Mouse (Mus musculus) hindbrain, embryonic 12.5 days (tissue): ENCODE data around the gene Gm17078. TPM values are rescaled to one million over a fixed set of nuclear protein-coding genes. Genes with fewer than 3 reads are reported as not detected.
"Not testable (repeated sequence)": the region's sequence is repeated elsewhere in the genome, so short reads cannot be mapped to it uniquely, and the experiment has no call there.

Experiments
- ATAC-seq: fragments of 200-750 bp; cut with Nextera tagmentation; 2 replicates; pipeline ENCODE4 v1.8.0; 2017; ENCODE audit warnings: moderate TSS enrichment; ENCODE audit not compliant: low FRiP score
- H3K27ac ChIP-seq: fragments of 300-500 bp; sonication (generic); 2 replicates; pipeline ENCODE4 v1.5.1; 2016; ENCODE audit warnings: mild to moderate bottlenecking
- H3K27me3 ChIP-seq: fragments of 300-500 bp; sonication (generic); 2 replicates; pipeline ENCODE4 v1.6.1; 2016; ENCODE audit warnings: mild to moderate bottlenecking
- H3K36me3 ChIP-seq: fragments of 300-500 bp; sonication (generic); 2 replicates; pipeline ENCODE4 v1.6.1; 2016; ENCODE audit warnings: mild to moderate bottlenecking
- H3K4me1 ChIP-seq: fragments of 300-500 bp; sonication (generic); 2 replicates; pipeline ENCODE4 v1.6.1; 2016
- H3K4me2 ChIP-seq: fragments of 300-500 bp; sonication (generic); replicated peaks from 2 replicates; pipeline ENCODE4 v1.6.1; 2016; ENCODE audit warnings: mild to moderate bottlenecking
- H3K4me3 ChIP-seq: fragments of 300-500 bp; sonication (generic); 2 replicates; pipeline ENCODE4 v1.5.1; 2016; ENCODE audit warnings: mild to moderate bottlenecking
- H3K9ac ChIP-seq: fragments of 300-500 bp; sonication (generic); 2 replicates; pipeline ENCODE4 v1.6.1; 2016; ENCODE audit warnings: mild to moderate bottlenecking, moderate library complexity
- H3K9me3 ChIP-seq: fragments of 300-500 bp; sonication (generic); replicated peaks from 2 replicates; pipeline ENCODE4 v1.6.1; 2016; ENCODE audit warnings: mild to moderate bottlenecking
- WGBS: fragments of 180-500 bp; shearing (Covaris S2); methylation state at CpG from one replicate; pipeline ENCODE4 v1.1.7; 2016; 5-methylcytosine and 5-hydroxymethylcytosine counted together
- polyA plus RNA-seq: library from polyadenylated mRNA; unstranded; fragments of >200 nt; fragmentation: Nextera tagmentation; extraction: Ambion mirVana; gene quantifications from 2 replicates; pipeline ENCODE4 v1.2.1, GENCODE M21; 2016

The Gm17078 gene
- polyA plus RNA-seq: not detected in 2 replicates

GRCm38 (mm10) chr14:51611210-51611609 lies at the start of gene Gm17078:
Gene Gm17078 (minus strand): TSS chr14:51611310.
- 86% methylated on average over 1 of the region's 1 CpGs for WGBS
- Histone ChIP-seq H3K27ac (no peak within 1 kb of the TSS), H3K4me3 (no peak within 1 kb of the TSS), H3K27me3 (no peaks in the 10 kb centered on the region), H3K4me2 (no peak within 1 kb of the TSS), H3K36me3 (no peaks in the 10 kb centered on the region), H3K4me1 (no peaks in the 10 kb centered on the region), H3K9ac (no peak within 1 kb of the TSS), H3K9me3 (no peaks in the 10 kb centered on the region)
- no peak for ATAC-seq

DNA sequence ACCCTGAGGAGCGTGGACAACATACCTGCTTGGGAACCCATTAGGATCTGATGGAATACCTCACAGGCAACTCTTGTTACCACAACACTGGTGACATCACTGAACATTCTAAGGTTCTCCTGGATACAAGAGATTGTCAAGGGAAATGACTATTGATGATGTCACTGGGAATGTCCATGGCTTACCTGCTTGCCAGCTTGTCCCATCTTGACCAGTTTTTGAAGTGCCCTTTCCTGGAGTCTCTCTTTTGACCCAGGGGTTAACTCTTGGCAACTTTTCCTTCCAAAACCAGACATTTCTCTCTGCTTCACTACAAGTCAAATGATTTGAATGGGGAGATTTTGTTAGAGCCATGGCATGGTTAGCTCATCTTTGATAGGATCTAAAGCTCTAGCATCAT lies 24.5 kb upstream of the Gm17078 start, which contains the start of gene Gm4181:
Gene Gm4181, minus strand, starts transcription at position 101 of the 400 bp plus-strand sequence.
- not testable (repeated sequence) for H3K4me3 ChIP-seq, H3K36me3 ChIP-seq, H3K27ac ChIP-seq, H3K9ac ChIP-seq, H3K9me3 ChIP-seq, ATAC-seq, H3K27me3 ChIP-seq, H3K4me2 ChIP-seq, H3K4me1 ChIP-seq
- WGBS: 75% methylated on average over 1 of the region's 1 CpGs

DNA sequence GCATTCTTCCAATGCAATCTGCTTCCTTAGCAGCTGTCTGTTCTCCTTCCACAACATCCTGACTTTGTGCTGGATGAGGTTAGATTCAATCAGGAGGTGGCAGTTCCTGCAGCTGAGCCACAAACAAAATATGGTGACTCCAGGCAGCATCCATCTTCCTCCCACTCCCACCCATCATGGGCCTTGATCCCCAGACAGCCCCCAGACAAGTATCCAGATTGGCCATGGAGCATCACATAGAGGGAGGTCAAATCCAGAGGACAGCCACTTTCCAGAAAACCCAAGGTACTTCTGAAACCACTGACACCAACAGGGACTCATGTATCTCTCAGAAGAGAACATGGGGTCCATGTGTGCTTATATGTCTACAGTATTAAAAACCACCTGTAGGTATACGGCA lies 21.3 kb upstream of the Gm17078 start:
- not testable (repeated sequence) for H3K27ac ChIP-seq, H3K36me3 ChIP-seq, H3K9ac ChIP-seq, ATAC-seq, H3K4me1 ChIP-seq, H3K4me3 ChIP-seq, H3K4me2 ChIP-seq, H3K27me3 ChIP-seq, H3K9me3 ChIP-seq
- WGBS: 100% methylated on average over 1 of the region's 1 CpGs

- 93% methylated on average over 4 of the region's 4 CpGs for WGBS
- H3K4me3 ChIP-seq, H3K36me3 ChIP-seq, H3K9me3 ChIP-seq, H3K4me2 ChIP-seq, H3K27me3 ChIP-seq, ATAC-seq, H3K27ac ChIP-seq, H3K4me1 ChIP-seq, H3K9ac ChIP-seq: not testable (repeated sequence)
These were observed 19.1 kb downstream of the Gm17078 start, which contains the start of gene Gm17174 for GRCm38 (mm10) chr14:51592039-51592438. Gene Gm17174 (minus strand): TSS chr14:51592139.

DNA sequence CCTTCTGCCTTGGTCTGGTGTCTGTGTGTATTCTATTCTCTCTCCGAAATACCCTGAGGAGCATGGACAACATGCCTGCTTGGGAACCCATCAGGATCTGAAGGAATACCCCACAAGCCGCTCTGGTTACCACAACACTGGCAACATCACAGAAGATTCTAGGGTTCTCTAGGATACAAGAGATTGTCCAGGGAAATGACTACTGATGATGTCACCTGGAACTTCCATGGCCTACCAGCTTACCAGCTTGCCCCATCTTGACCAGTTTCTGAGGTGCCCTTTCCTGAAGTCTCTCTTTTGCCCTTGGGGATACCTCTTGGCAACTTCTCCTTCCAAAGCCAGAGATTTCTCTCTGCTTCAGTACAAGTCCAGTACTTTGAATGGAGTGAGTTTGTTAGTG lies 37.1 kb downstream of the Gm17078 start, which contains the start of gene Gm17175:
Gene Gm17175, minus strand, starts transcription at position 101 of the 400 bp plus-strand sequence.
- H3K4me2 ChIP-seq, H3K4me3 ChIP-seq, H3K9ac ChIP-seq, ATAC-seq, H3K9me3 ChIP-seq, H3K4me1 ChIP-seq, H3K27me3 ChIP-seq, H3K27ac ChIP-seq, H3K36me3 ChIP-seq: not testable (repeated sequence)
- WGBS: 87% methylated on average over 2 of the region's 2 CpGs

Other genes with a start within 250 kb of the Gm17078 start
- gene Gm7247, start 249.6 kb downstream of the Gm17078 start, polyA plus RNA-seq: not detected in 2 replicates
- not detected in 2 replicates for gene Vmn2r88, start 200.5 kb downstream of the Gm17078 start, polyA plus RNA-seq
- not detected in 2 replicates for gene Vmn2r89, start 159.5 kb downstream of the Gm17078 start, polyA plus RNA-seq
- gene Gm5622, start 58.5 kb downstream of the Gm17078 start, polyA plus RNA-seq: not detected in 2 replicates
- not detected in 2 replicates for gene Gm17175, start 37.2 kb downstream of the Gm17078 start, polyA plus RNA-seq
- gene Gm17174, start 19.2 kb downstream of the Gm17078 start, polyA plus RNA-seq: not detected in 2 replicates
- gene Gm4181, start 24.4 kb upstream of the Gm17078 start, polyA plus RNA-seq: not detected in 2 replicates
- not detected in 2 replicates for gene Gm17079, start 84.2 kb upstream of the Gm17078 start, polyA plus RNA-seq
- not detected in 2 replicates for gene Gm5800, start 105.9 kb upstream of the Gm17078 start, polyA plus RNA-seq
- not detected in 2 replicates for gene Ang4, start 162.3 kb upstream of the Gm17078 start, polyA plus RNA-seq
- gene AY358078, start 188.7 kb upstream of the Gm17078 start, polyA plus RNA-seq: not detected in 2 replicates
- gene Ear6, start 242.4 kb upstream of the Gm17078 start, polyA plus RNA-seq: not detected in 2 replicates